Mouse (Mus musculus) G1E (cell line): ENCODE data around the gene Gm26558.

ENCODE experiments used
- CTCF ChIP-seq: IDR thresholded peaks from 2 replicates; pipeline ENCODE4 v1.5.1; 2012; ENCODE audit warnings: low read depth, low read length, inconsistent platforms, mixed read lengths
- GATA1 ChIP-seq: IDR thresholded peaks from 2 replicates; pipeline ENCODE4 v1.6.1; 2012; ENCODE audit warnings: borderline replicate concordance, low read length, inconsistent platforms, mixed read lengths
- GATA2 ChIP-seq: IDR thresholded peaks from 2 replicates; pipeline ENCODE4 v1.6.1; 2012; ENCODE audit warnings: low read depth, low read length, inconsistent platforms, borderline replicate concordance
- POLR2AphosphoS5 ChIP-seq: IDR thresholded peaks from 2 replicates; pipeline ENCODE4 v1.6.1; 2012; ENCODE audit warnings: low read depth, low read length, inconsistent platforms; ENCODE audit not compliant: insufficient replicate concordance

GRCm38 (mm10) chr2:70672476-70672875 lies 10.6 kb upstream of the Gm26558 start:
- no peak for TF ChIP-seq CTCF
- TF ChIP-seq POLR2AphosphoS5, result no peak
- no peak for TF ChIP-seq GATA1
- TF ChIP-seq GATA2, result no peak
